Mouse (Mus musculus) intestine, postnatal 0 days (tissue): ENCODE results near the gene Cabp7. TPM values are rescaled to one million over a fixed set of nuclear protein-coding genes. Genes with fewer than 3 reads are reported as not detected.

Experiments
- ATAC-seq: fragments of 200-750 bp; cut with Nextera tagmentation; 2 replicates; pipeline ENCODE4 v1.8.0; 2017; ENCODE audit warnings: mild to moderate bottlenecking, moderate TSS enrichment, moderate library complexity
- H3K27ac ChIP-seq: fragments of 300-500 bp; sonication (generic); 2 replicates; pipeline ENCODE4 v1.5.1; 2014; ENCODE audit warnings: mild to moderate bottlenecking, low read depth, low read length, moderate library complexity
- H3K27me3 ChIP-seq: fragments of 300-500 bp; sonication (generic); replicated peaks from 2 replicates; pipeline ENCODE4 v1.6.1; 2014; ENCODE audit warnings: low read length, mixed read lengths; ENCODE audit not compliant: control insufficient read depth, insufficient read depth
- H3K36me3 ChIP-seq: fragments of 300-500 bp; sonication (generic); 2 replicates; pipeline ENCODE4 v1.6.1; 2014; ENCODE audit warnings: mild to moderate bottlenecking, moderate library complexity; ENCODE audit not compliant: control insufficient read depth, insufficient read depth
- H3K4me1 ChIP-seq: fragments of 300-500 bp; sonication (generic); replicated peaks from 2 replicates; pipeline ENCODE4 v1.6.1; 2014; ENCODE audit warnings: antibody characterized with exemption, low read length, mixed read lengths; ENCODE audit not compliant: control insufficient read depth, insufficient read depth
- H3K4me2 ChIP-seq: fragments of 300-500 bp; sonication (generic); replicated peaks from 2 replicates; pipeline ENCODE4 v1.6.1; 2014; ENCODE audit warnings: low read depth, mild to moderate bottlenecking, moderate library complexity
- H3K4me3 ChIP-seq: fragments of 300-500 bp; sonication (generic); 2 replicates; pipeline ENCODE4 v1.5.1; 2014; ENCODE audit warnings: low read depth, low read length
- H3K9ac ChIP-seq: fragments of 300-500 bp; sonication (generic); 2 replicates; pipeline ENCODE4 v1.6.1; 2014; ENCODE audit warnings: mild to moderate bottlenecking, low read depth, low read length
- H3K9me3 ChIP-seq: fragments of 300-500 bp; sonication (generic); 2 replicates; pipeline ENCODE4 v1.6.1; 2016; ENCODE audit warnings: mixed run types; ENCODE audit not compliant: control insufficient read depth
- CTCF ChIP-seq: sonication (generic); IDR thresholded peaks from 2 replicates; pipeline ENCODE4 v1.5.1; 2016; ENCODE audit warnings: low read depth, mild to moderate bottlenecking, control low read depth, antibody characterized with exemption, moderate library complexity
- WGBS: fragments of 180-500 bp; shearing (Covaris S2); extraction: QIAGEN DNeasy Blood & Tissue Kit; methylation state at CpG from one replicate; pipeline ENCODE4 v1.1.7; 2014; 5-methylcytosine and 5-hydroxymethylcytosine counted together
- polyA plus RNA-seq: library from polyadenylated mRNA; unstranded; fragments of >200 nt; fragmentation: Nextera tagmentation; extraction: Ambion mirVana; gene quantifications from 2 replicates; pipeline ENCODE4 v1.2.1, GENCODE M21; 2015

The Cabp7 gene
- polyA plus RNA-seq, 1 experiment from 2014 or later, result 0.10 TPM

DNA sequence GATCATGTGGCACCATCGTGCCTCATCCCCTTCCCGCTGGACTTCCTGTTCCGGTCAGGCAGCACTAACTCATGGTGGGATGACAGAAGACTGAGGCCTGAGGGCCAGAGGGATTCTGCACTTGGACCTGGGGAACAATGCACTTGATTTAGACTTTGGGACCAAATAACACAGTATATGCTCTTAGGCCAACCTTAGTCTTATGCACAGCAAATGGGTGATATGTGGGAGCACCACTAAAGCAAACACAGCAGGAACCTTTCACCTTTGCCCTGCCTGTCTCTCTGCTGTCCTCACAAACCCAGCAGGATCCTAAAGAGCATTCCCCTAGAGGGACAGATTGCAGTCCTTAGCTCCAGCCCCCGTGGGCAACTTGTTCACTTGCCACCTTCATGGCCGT is 5.8 kb downstream of the Cabp7 start:
- peaks cover 24% of the 10 kb centered on the region for H3K27me3 ChIP-seq
- no peak for TF ChIP-seq CTCF
- peaks cover 5% of the 10 kb centered on the region; the same call in 1 of the 2 replicates for H3K36me3 ChIP-seq
- no peak overlapping the region for H3K27ac ChIP-seq
- no peak overlapping the region for H3K9ac ChIP-seq
- WGBS, result 42% methylated on average over 5 of the region's 5 CpGs
- H3K4me1 ChIP-seq, result no peaks in the 10 kb centered on the region
- no peak for ATAC-seq
- H3K4me2 ChIP-seq, result no peak overlapping the region
- H3K4me3 ChIP-seq, result no peak overlapping the region
- no peaks in the 10 kb centered on the region for H3K9me3 ChIP-seq

- H3K9ac ChIP-seq, result no peak overlapping the region
- no peak for ATAC-seq
- no peak overlapping the region for H3K4me3 ChIP-seq
- peaks cover 3% of the 10 kb centered on the region; the same call in 1 of the 2 replicates for H3K27me3 ChIP-seq
- no peak for TF ChIP-seq CTCF
- H3K27ac ChIP-seq, result no peak overlapping the region
- no peaks in the 10 kb centered on the region for H3K9me3 ChIP-seq
- no peaks in the 10 kb centered on the region for H3K4me1 ChIP-seq
- WGBS, result 89% methylated on average over 16 of the region's 16 CpGs
- H3K4me2 ChIP-seq, result no peak overlapping the region
- peaks cover 5% of the 10 kb centered on the region; the same call in 1 of the 2 replicates for H3K36me3 ChIP-seq
These were observed 7.9 kb downstream of the Cabp7 start for GRCm38 (mm10) chr11:4738719-4739118.

DNA sequence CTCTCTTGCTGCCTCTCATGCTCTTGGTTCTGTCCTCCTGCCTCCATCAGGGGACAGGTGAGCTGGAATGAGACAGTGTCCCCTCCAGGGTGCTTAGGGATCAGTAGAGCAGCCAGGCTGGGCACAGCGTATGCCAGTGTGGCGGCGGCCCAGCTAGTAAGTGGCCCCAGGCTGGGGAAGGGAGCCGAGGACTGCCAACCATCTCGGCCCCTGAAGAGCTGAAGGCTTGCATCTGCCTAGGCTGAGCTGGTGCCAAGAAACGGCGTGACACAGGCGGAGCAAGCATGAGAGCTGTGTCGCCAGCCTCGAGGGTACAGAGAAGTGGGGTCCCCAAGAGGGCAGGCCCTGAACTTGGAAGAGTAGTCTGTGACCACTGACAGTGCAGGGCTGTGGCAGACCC is 8.9 kb downstream of the Cabp7 start:
- no peak overlapping the region for H3K9ac ChIP-seq
- no peaks in the 10 kb centered on the region for H3K4me1 ChIP-seq
- H3K4me3 ChIP-seq, result no peak overlapping the region
- 0 out of 2 replicates have a peak, but pooled peaks cover 3% of the 10 kb centered on the region for H3K27me3 ChIP-seq
- no peak overlapping the region for H3K4me2 ChIP-seq
- TF ChIP-seq CTCF, result no peak
- no peak overlapping the region for H3K27ac ChIP-seq
- ATAC-seq, result no peak
- no peaks in the 10 kb centered on the region for H3K9me3 ChIP-seq
- H3K36me3 ChIP-seq, result peaks cover 9% of the 10 kb centered on the region; the same call in 1 of the 2 replicates
- WGBS, result 86% methylated on average over 10 of the region's 10 CpGs

GRCm38 (mm10) chr11:4736355-4736754 is 10.2 kb downstream of the Cabp7 start:
- ATAC-seq, result no peak
- 69% methylated on average over 6 of the region's 6 CpGs for WGBS
- Histone ChIP-seq H3K9ac (no peak overlapping the region), H3K4me2 (no peak overlapping the region), H3K9me3 (no peaks in the 10 kb centered on the region), H3K36me3 (peaks cover 13% of the 10 kb centered on the region; the same call in 1 of the 2 replicates), H3K27ac (no peak overlapping the region), H3K4me1 (no peaks in the 10 kb centered on the region), H3K27me3 (no peaks in the 10 kb centered on the region), H3K4me3 (no peak overlapping the region)
- TF ChIP-seq CTCF, result peak; percentile 22; the same call in 1 of the 2 replicates

- Histone ChIP-seq H3K27me3 (no peaks in the 10 kb centered on the region), H3K27ac (no peak overlapping the region), H3K36me3 (peaks cover 13% of the 10 kb centered on the region; the same call in 1 of the 2 replicates), H3K4me1 (0 out of 2 replicates have a peak, but pooled peaks cover 3% of the 10 kb centered on the region), H3K4me3 (no peak overlapping the region), H3K4me2 (no peak overlapping the region), H3K9me3 (no peaks in the 10 kb centered on the region), H3K9ac (no peak overlapping the region)
- TF ChIP-seq CTCF, result peak; percentile 48
- ATAC-seq, result no peak
- 44% methylated on average over 12 of the region's 12 CpGs for WGBS
These were observed 12.4 kb downstream of the Cabp7 start for GRCm38 (mm10) chr11:4734179-4734578.

DNA sequence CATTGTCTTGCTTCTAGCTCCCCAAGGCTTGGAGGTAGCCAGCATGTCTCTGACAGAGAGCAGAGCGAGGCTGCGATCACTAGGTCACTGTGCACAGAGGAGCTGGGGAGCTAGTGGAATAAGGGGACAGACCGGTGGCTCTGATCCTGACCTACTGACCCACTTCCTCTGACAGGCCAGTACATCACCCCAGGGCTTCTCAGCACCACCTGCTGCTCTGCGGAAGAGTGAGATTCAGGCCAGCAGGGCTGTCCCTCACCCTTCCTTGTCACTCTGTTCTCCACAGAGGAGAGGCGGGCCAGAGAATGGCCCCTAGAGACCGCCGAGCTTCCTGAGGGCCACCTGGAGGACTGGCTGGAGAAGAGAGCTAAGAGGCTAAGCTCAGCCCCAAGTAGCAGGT is 14.8 kb downstream of the Cabp7 start:
- H3K27ac ChIP-seq, result no peak overlapping the region
- TF ChIP-seq CTCF, result no peak
- H3K4me2 ChIP-seq, result no peak overlapping the region
- 0 out of 2 replicates have a peak, but pooled peaks cover 3% of the 10 kb centered on the region for H3K4me1 ChIP-seq
- H3K36me3 ChIP-seq, result 0 out of 2 replicates have a peak, but pooled peaks cover 8% of the 10 kb centered on the region
- H3K9ac ChIP-seq, result no peak overlapping the region
- H3K9me3 ChIP-seq, result no peaks in the 10 kb centered on the region
- no peak for ATAC-seq
- no peak overlapping the region for H3K4me3 ChIP-seq
- H3K27me3 ChIP-seq, result no peaks in the 10 kb centered on the region
- WGBS, result 85% methylated on average over 6 of the region's 7 CpGs
